Mouse (Mus musculus) hindbrain, embryonic 16.5 days (tissue): ENCODE results near the gene Sik3. TPM values are rescaled to one million over a fixed set of nuclear protein-coding genes. Genes with fewer than 3 reads are reported as not detected.

ENCODE experiments used
- ATAC-seq: fragments of 200-750 bp; cut with Nextera tagmentation; 2 replicates; pipeline ENCODE4 v1.8.0; 2017; ENCODE audit warnings: moderate TSS enrichment, moderate library complexity
- H3K27ac ChIP-seq: fragments of 300-500 bp; sonication (generic); 2 replicates; pipeline ENCODE4 v1.5.1; 2014; ENCODE audit warnings: low read depth, mild to moderate bottlenecking, control low read depth, low read length, moderate library complexity
- H3K27me3 ChIP-seq: fragments of 300-500 bp; sonication (generic); replicated peaks from 2 replicates; pipeline ENCODE4 v1.6.1; 2014; ENCODE audit warnings: low read length; ENCODE audit not compliant: control insufficient read depth, insufficient read depth
- H3K36me3 ChIP-seq: fragments of 300-500 bp; sonication (generic); 2 replicates; pipeline ENCODE4 v1.6.1; 2014; ENCODE audit warnings: mild to moderate bottlenecking, low read length, moderate library complexity, mixed read lengths; ENCODE audit not compliant: control insufficient read depth, insufficient read depth
- H3K4me1 ChIP-seq: fragments of 300-500 bp; sonication (generic); 2 replicates; pipeline ENCODE4 v1.6.1; 2014; ENCODE audit warnings: low read depth, low read length; ENCODE audit not compliant: control insufficient read depth, insufficient read depth
- H3K4me2 ChIP-seq: fragments of 300-500 bp; sonication (generic); 2 replicates; pipeline ENCODE4 v1.6.1; 2014; ENCODE audit warnings: mild to moderate bottlenecking, low read length, control low read depth, moderate library complexity
- H3K4me3 ChIP-seq: fragments of 300-500 bp; sonication (generic); 2 replicates; pipeline ENCODE4 v1.5.1; 2014; ENCODE audit warnings: mild to moderate bottlenecking, low read length, control low read depth, moderate library complexity
- H3K9ac ChIP-seq: fragments of 300-500 bp; sonication (generic); 2 replicates; pipeline ENCODE4 v1.6.1; 2014; ENCODE audit warnings: low read depth, mild to moderate bottlenecking, control low read depth, low read length, moderate library complexity
- H3K9me3 ChIP-seq: fragments of 300-500 bp; sonication (generic); 2 replicates; pipeline ENCODE4 v1.6.1; 2014; ENCODE audit warnings: mild to moderate bottlenecking, low read length, moderate library complexity; ENCODE audit not compliant: control insufficient read depth
- WGBS: fragments of 180-500 bp; shearing (Covaris S2); extraction: QIAGEN DNeasy Blood & Tissue Kit; methylation state at CpG from one replicate; pipeline ENCODE4 v1.1.7; 2014; 5-methylcytosine and 5-hydroxymethylcytosine counted together
- polyA plus RNA-seq: library from polyadenylated mRNA; unstranded; fragments of >200 nt; fragmentation: Nextera tagmentation; extraction: Ambion mirVana; gene quantifications from 2 replicates; pipeline ENCODE4 v1.2.1, GENCODE M21; 2015

Sik3 gene
- polyA plus RNA-seq, 1 experiment from 2014 or later: 5.2 TPM

DNA sequence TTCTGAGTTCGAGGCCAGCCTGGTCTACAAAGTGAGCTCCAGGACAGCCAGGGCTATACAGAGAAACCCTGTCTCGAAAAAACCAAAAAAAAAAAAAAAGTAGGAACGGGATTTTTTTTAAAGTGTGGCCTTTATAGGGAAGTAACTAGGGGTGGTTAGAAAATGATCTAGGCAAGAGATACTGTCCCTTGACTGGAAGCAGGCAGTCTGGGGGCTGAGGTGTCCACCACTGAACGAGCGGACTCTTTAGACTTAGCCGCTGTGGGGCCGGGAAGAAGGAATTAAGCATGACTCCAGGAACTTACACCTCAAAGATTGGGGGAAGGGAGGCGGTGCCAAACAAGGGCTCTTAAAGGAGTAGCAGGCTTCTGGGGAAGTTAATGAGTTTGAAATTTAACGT is 205.6 kb downstream of the Sik3 start:
- H3K36me3 ChIP-seq: peaks cover 24% of the 10 kb centered on the region
- H3K9me3 ChIP-seq: no peaks in the 10 kb centered on the region
- ATAC-seq: no peak
- no peaks in the 10 kb centered on the region for H3K4me1 ChIP-seq
- no peak overlapping the region for H3K4me2 ChIP-seq
- no peak overlapping the region for H3K27ac ChIP-seq
- H3K9ac ChIP-seq: no peak overlapping the region
- H3K27me3 ChIP-seq: no peaks in the 10 kb centered on the region
- 88% methylated on average over 9 of the region's 9 CpGs for WGBS
- no peak overlapping the region for H3K4me3 ChIP-seq

DNA sequence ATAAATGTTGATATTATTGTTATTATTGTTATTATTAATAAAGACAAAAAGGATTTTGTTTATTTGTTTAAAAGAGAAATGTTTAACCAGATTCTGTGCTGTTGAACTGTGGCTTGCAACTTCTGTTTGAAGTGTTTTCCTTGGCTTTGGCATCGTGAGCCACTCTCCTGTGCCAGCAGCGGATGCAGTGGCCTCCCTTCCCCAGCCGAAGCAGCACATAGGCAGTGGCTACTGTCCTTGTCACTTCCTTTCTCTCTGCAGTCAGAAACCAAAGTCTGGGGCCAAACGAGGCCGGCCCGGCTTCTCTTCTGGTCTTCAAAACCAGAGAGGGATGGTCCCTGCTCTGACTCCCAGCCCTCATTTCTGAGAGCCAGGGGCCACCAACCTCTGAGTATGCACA is 210.5 kb downstream of the Sik3 start:
- no peak overlapping the region for H3K4me2 ChIP-seq
- no peak for ATAC-seq
- no peak overlapping the region for H3K9ac ChIP-seq
- no peak overlapping the region for H3K27ac ChIP-seq
- WGBS: 89% methylated on average over 6 of the region's 6 CpGs
- no peaks in the 10 kb centered on the region for H3K27me3 ChIP-seq
- H3K9me3 ChIP-seq: no peaks in the 10 kb centered on the region
- no peak overlapping the region for H3K4me3 ChIP-seq
- H3K4me1 ChIP-seq: no peaks in the 10 kb centered on the region
- H3K36me3 ChIP-seq: peaks cover 17% of the 10 kb centered on the region

DNA sequence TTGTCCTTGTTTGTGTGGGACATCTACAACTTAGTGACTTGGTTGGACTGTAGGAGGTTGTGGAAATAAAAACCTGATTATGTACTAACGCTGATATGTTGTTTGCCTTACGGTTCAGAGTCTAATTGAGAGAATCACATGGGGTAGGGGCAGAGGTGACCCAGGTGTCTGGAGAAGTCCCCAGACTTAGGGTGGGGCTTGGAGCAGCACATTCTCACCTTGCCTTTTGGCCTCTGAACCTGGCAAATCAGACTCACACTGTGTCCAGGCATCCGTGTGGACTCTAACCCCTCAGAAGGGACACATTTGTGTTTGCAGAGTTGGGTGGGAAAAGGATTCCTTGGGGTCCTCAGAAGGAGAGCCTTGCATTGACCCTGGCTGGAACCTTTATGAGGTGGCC is 211.5 kb downstream of the Sik3 start:
- Histone ChIP-seq H3K27me3 (no peaks in the 10 kb centered on the region), H3K36me3 (peaks cover 17% of the 10 kb centered on the region), H3K9ac (no peak overlapping the region), H3K4me1 (no peaks in the 10 kb centered on the region), H3K9me3 (no peaks in the 10 kb centered on the region), H3K4me3 (no peak overlapping the region), H3K4me2 (no peak overlapping the region), H3K27ac (no peak overlapping the region)
- no peak for ATAC-seq
- 88% methylated on average over 3 of the region's 3 CpGs for WGBS

DNA sequence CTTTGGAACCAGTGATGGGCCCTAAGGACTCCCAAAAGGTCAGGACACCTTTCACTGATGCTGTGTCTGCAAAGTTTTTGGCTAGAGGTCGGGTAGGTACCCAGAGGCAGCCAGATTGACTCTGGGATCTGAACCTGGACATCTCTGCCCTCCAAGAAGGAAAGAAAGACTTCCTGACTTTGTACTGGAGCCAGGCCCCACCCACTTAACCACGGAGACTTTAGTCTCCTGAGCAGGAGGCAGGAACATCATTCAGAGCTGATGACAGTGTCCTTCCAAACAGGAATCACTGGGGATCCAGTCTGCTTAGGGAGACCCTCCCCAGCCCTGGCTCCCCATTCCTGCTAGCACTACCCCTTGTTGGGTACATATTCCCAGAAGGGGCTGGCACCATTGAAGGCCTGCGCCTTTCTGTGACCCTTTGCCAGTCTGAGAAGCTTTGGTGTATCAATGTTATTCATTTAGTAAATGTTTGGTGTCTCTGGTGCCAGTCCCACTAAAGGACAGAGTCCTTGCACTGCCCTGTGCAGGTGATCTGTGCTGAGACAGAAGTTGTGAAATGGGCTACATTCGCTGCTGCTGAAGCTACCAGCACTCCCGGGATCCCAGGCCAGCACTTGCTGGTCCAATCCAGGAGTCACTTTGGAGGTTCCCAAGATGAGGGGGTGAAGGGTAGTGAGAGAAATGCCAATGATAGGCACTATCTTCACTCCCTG is 212.5 kb downstream of the Sik3 start:
- 65% methylated on average over 5 of the region's 5 CpGs for whole genome bisulfite sequencing
- Histone ChIP-seq H3K27ac (no peak overlapping the region), H3K4me1 (peaks cover 2% of the 10 kb centered on the region; the same call in 1 of the 2 replicates), H3K9me3 (no peaks in the 10 kb centered on the region), H3K4me3 (no peak overlapping the region), H3K36me3 (peaks cover 17% of the 10 kb centered on the region), H3K9ac (no peak overlapping the region), H3K27me3 (no peaks in the 10 kb centered on the region), H3K4me2 (no peak overlapping the region)
- no peak for ATAC-seq

DNA sequence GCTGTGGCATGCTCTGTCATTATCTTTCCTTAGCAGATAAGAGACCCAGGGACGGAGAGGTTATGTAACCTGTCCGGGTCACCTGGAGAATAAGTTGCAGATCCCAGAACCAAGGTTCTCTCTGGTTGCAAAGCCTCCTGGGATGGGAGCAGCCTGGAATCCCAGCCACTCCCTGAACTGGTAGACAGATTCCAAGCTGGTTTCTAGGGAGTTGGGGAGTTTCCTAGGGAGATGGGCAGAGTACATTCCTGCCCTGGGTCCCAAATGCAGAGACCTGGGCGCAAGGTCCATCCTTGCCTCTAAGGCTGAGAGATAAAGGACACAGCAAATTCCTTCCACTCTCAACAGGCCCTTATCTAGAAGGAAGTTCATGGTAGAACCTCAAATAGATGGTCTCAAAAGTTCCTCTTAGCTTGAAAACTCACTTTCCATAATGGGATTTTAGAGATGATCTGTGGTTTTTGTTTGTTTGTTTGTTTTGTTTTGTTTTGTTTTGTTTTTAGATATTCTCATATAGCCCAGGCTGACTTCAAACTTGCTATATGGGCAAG is 214.5 kb downstream of the Sik3 start:
- Histone ChIP-seq H3K4me3 (no peak overlapping the region), H3K9me3 (no peaks in the 10 kb centered on the region), H3K27ac (no peak overlapping the region), H3K36me3 (no peaks in the 10 kb centered on the region; the same call in 1 of the 2 replicates), H3K4me2 (no peak overlapping the region), H3K9ac (no peak overlapping the region), H3K4me1 (peaks cover 7% of the 10 kb centered on the region), H3K27me3 (no peaks in the 10 kb centered on the region)
- ATAC-seq: no peak
- 93% methylated on average over 3 of the region's 3 CpGs for WGBS

DNA sequence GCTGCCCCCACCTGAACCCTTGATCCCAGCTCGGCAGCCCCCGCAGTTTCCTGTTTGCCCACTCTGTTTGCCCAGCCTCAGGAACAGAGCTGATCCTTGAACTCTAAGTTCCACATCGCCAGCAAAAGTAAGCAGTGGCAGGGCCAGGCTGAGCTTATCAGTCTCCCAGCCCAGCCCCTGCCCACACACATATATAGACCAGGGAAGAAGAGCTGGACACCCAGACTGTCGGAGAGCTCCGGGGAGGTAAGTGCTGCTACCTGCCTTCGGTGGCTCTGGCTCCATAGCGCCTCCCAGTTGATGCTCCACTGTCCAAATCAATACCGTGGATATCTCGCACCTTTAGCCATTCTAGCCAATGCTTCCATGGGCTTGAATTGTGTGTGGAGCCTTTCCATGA is 215.9 kb downstream of the Sik3 start, which contains the start of gene Apoa1:
TSS of gene Apoa1 (plus strand) at position 90 of the 400 bp plus-strand sequence.
- H3K27me3 ChIP-seq: no peaks in the 10 kb centered on the region

DNA sequence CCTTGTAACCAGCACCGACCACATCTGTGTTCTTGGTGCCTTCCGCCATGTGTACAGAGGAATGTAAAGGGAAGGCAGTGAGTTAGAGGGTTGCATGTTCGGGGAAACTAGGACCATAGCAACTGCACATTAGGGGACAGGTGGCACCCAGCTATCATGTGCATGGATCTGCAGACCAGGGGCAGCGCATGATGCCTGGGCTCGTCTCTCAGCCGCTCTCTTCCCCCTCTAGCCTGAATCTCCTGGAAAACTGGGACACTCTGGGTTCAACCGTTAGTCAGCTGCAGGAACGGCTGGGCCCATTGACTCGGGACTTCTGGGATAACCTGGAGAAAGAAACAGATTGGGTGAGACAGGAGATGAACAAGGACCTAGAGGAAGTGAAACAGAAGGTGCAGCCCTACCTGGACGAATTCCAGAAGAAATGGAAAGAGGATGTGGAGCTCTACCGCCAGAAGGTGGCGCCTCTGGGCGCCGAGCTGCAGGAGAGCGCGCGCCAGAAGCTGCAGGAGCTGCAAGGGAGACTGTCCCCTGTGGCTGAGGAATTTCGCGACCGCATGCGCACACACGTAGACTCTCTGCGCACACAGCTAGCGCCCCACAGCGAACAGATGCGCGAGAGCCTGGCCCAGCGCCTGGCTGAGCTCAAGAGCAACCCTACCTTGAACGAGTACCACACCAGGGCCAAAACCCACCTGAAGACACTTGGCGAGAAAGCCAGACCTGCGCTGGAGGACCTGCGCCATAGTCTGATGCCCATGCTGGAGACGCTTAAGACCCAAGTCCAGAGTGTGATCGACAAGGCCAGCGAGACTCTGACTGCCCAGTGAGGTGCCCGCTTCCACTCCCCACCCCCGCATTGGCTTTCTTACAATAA is 217.2 kb downstream of the Sik3 start:
- WGBS: 16% methylated on average over 37 of the region's 37 CpGs
- H3K27ac ChIP-seq: peak overlapping the region; percentile 44
- no peaks in the 10 kb centered on the region for H3K27me3 ChIP-seq
- no peaks in the 10 kb centered on the region for H3K36me3 ChIP-seq
- peaks cover 7% of the 10 kb centered on the region for H3K4me1 ChIP-seq
- H3K4me2 ChIP-seq: peak overlapping the region; percentile 75
- no peaks in the 10 kb centered on the region for H3K9me3 ChIP-seq
- peak overlapping the region; percentile 44 for H3K4me3 ChIP-seq
- H3K9ac ChIP-seq: peak overlapping the region; percentile 64
- ATAC-seq: peak; percentile 96

More for the DNA sequence above, 215.9 kb downstream of the Sik3 start, which contains the start of gene Apoa1:
- no peak within 1 kb of the TSS for H3K27ac ChIP-seq
- no peak within 1 kb of the TSS for H3K9ac ChIP-seq
- ATAC-seq: no peak
- 71% methylated on average over 9 of the region's 9 CpGs for WGBS
- H3K9me3 ChIP-seq: no peaks in the 10 kb centered on the region
- no peak within 1 kb of the TSS for H3K4me2 ChIP-seq
- H3K4me3 ChIP-seq: no peak within 1 kb of the TSS
- H3K36me3 ChIP-seq: no peaks in the 10 kb centered on the region
- H3K4me1 ChIP-seq: peaks cover 7% of the 10 kb centered on the region

DNA sequence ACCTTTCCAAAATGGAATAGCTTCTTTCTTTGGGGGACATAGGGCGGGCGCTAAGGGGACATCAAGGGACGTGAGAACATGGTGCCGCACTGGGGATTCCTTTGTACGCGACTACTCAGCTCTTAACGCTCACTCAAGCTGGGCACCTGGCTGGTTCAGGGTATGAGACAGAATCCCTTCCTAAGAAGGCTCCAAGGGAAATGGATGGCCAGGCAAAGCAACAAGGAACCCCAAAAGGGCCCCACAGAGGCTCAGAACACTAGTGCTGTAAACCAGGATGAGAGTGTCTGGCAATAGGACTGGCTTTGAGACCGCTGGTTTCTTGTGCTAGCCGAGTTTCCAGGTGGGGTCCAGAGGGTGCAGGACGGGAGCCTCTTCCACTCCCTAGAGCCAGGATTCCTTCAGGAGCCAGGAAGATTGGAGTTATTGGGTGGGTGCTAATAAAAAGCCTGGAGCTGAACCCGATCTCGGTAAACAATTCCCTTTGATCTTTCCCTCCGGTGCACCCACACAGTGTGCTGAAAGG is 217.9 kb downstream of the Sik3 start:
- WGBS: 19% methylated on average over 13 of the region's 13 CpGs
- peak overlapping the region; percentile 64 for H3K9ac ChIP-seq
- peaks cover 7% of the 10 kb centered on the region for H3K4me1 ChIP-seq
- H3K36me3 ChIP-seq: no peaks in the 10 kb centered on the region
- peak overlapping the region; percentile 44 for H3K27ac ChIP-seq
- H3K9me3 ChIP-seq: no peaks in the 10 kb centered on the region
- H3K4me2 ChIP-seq: peak overlapping the region; percentile 75
- ATAC-seq: peak; percentile 41
- peak overlapping the region; percentile 44 for H3K4me3 ChIP-seq
- H3K27me3 ChIP-seq: no peaks in the 10 kb centered on the region

DNA sequence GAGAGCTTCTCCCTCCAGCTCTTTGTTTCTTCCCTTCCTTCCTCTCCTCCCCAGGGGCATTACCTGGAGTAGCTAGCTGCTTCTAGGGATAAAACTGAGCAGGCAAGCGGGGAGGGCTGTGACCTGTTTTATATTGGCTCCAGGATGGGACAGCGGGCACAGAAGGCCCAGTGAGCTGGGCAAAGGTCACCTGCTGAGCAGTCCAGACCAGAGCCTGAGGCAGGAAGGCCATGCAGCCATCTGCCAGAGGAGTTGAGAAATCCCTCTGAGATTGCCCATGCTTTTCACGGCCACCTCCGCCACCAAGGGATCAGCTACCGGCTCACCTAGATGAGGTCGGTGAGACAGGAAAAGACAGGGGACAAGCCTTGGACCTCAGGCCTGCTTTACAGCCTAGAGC is 222.6 kb downstream of the Sik3 start:
- no peak overlapping the region for H3K4me2 ChIP-seq
- H3K4me1 ChIP-seq: peaks cover 5% of the 10 kb centered on the region
- H3K9me3 ChIP-seq: no peaks in the 10 kb centered on the region
- 89% methylated on average over 6 of the region's 6 CpGs for WGBS
- H3K27ac ChIP-seq: no peak overlapping the region
- H3K36me3 ChIP-seq: no peaks in the 10 kb centered on the region
- H3K4me3 ChIP-seq: no peak overlapping the region
- ATAC-seq: no peak
- H3K27me3 ChIP-seq: no peaks in the 10 kb centered on the region
- H3K9ac ChIP-seq: no peak overlapping the region
